Mouse (Mus musculus) myocyte (in vitro differentiated cells): Measurements from ENCODE around the gene Abhd5.

Experiments
- CEBPB ChIP-seq: IDR thresholded peaks from 2 replicates; pipeline ENCODE4 v1.6.1; 2011; ENCODE audit warnings: mild to moderate bottlenecking, moderate library complexity; ENCODE audit not compliant: poor library complexity, insufficient read depth, severe bottlenecking
- E2F4 ChIP-seq: IDR thresholded peaks from one replicate; pipeline ENCODE4 v1.6.1; 2011; ENCODE audit warnings: mild to moderate bottlenecking, control low read depth, moderate library complexity; ENCODE audit not compliant: insufficient read depth
- MAX ChIP-seq: IDR thresholded peaks from one replicate; pipeline ENCODE4 v1.6.1; 2011; ENCODE audit warnings: low read depth, mild to moderate bottlenecking, control low read depth
- MYOD1 ChIP-seq, 3 experiments: IDR thresholded peaks; one replicate each; pipeline ENCODE4 v1.6.1; 2011; ENCODE audit warnings: control low read depth in 2 of 3, low read depth in 2 of 3, mild to moderate bottlenecking in 2 of 3, moderate library complexity in 1 of 3; ENCODE audit not compliant: insufficient read length in 2 of 3, control insufficient read depth in 1 of 3
- MYOG ChIP-seq, 3 experiments: IDR thresholded peaks; one replicate each; pipeline ENCODE4 v1.6.1; 2011; ENCODE audit warnings: control low read depth in 2 of 3, low read depth in 2 of 3, mild to moderate bottlenecking in 2 of 3; ENCODE audit not compliant: insufficient read length in 2 of 3, control insufficient read depth in 1 of 3, insufficient read depth in 1 of 3
- POLR2A ChIP-seq: IDR thresholded peaks from one replicate; pipeline ENCODE4 v1.6.1; 2011; ENCODE audit warnings: low read depth, mild to moderate bottlenecking, control low read depth, moderate library complexity; ENCODE audit not compliant: insufficient read length
- POLR2AphosphoS2 ChIP-seq: IDR thresholded peaks from one replicate; pipeline ENCODE4 v1.6.1; 2011; ENCODE audit warnings: low read depth, control low read depth; ENCODE audit not compliant: insufficient read length
- REST ChIP-seq: IDR thresholded peaks from one replicate; pipeline ENCODE4 v1.6.1; 2011; ENCODE audit warnings: mild to moderate bottlenecking, control low read depth, moderate library complexity; ENCODE audit not compliant: insufficient read depth, insufficient read length
- TCF12 ChIP-seq: IDR thresholded peaks from one replicate; pipeline ENCODE4 v1.6.1; 2011; ENCODE audit warnings: mild to moderate bottlenecking, control low read depth; ENCODE audit not compliant: poor library complexity, insufficient read depth, severe bottlenecking
- TCF3 ChIP-seq: IDR thresholded peaks from one replicate; pipeline ENCODE4 v1.6.1; 2011; ENCODE audit warnings: low read depth, control low read depth; ENCODE audit not compliant: insufficient read length
- USF1 ChIP-seq: IDR thresholded peaks from one replicate; pipeline ENCODE4 v1.6.1; 2011; ENCODE audit warnings: low read depth, mild to moderate bottlenecking, control low read depth, moderate library complexity

GRCm38 (mm10) chr9:122352025-122352392, 601 bp downstream of the Abhd5 start:
- peak in 1 of 3 experiments; percentile 2 for TF ChIP-seq MYOG (IDR thresholded peaks at IDR 0.05; ENCODE audit: control insufficient read depth in 1 of 3, insufficient read depth in 1 of 3, insufficient read length in 2 of 3, low read depth in 2 of 3)
- TF ChIP-seq MAX = no peak
- TF ChIP-seq MYOD1 (IDR thresholded peaks at IDR 0.05; ENCODE audit: control insufficient read depth in 1 of 3, insufficient read length in 2 of 3, low read depth in 2 of 3) = peak in 1 of 3 experiments; percentile 5
- TF ChIP-seq E2F4 = no peak
- TF ChIP-seq POLR2A = no peak
- no peak for TF ChIP-seq USF1
- TF ChIP-seq POLR2AphosphoS2 = no peak
- TF ChIP-seq TCF3 = no peak
- no peak for TF ChIP-seq TCF12
- no peak for TF ChIP-seq REST
- no peak for TF ChIP-seq CEBPB
